Mouse (Mus musculus) midbrain, embryonic 13.5 days (tissue): ENCODE data around the gene 4931428L18Rik. TPM values are rescaled to one million over a fixed set of nuclear protein-coding genes. Genes with fewer than 3 reads are reported as not detected.

Source experiments
- ATAC-seq: fragments of 200-750 bp; cut with Nextera tagmentation; 2 replicates; pipeline ENCODE4 v1.8.0; 2017; ENCODE audit warnings: mild to moderate bottlenecking, moderate TSS enrichment, moderate library complexity
- H3K27ac ChIP-seq: fragments of 300-500 bp; sonication (generic); 2 replicates; pipeline ENCODE4 v1.5.1; 2015; ENCODE audit warnings: inconsistent platforms, mild to moderate bottlenecking, moderate library complexity
- H3K27me3 ChIP-seq: fragments of 300-500 bp; sonication (generic); 2 replicates; pipeline ENCODE4 v1.6.1; 2015; ENCODE audit warnings: mild to moderate bottlenecking, inconsistent platforms
- H3K36me3 ChIP-seq: fragments of 300-500 bp; sonication (generic); 2 replicates; pipeline ENCODE4 v1.6.1; 2015; ENCODE audit warnings: mild to moderate bottlenecking, inconsistent platforms
- H3K4me1 ChIP-seq: fragments of 300-500 bp; sonication (generic); replicated peaks from 2 replicates; pipeline ENCODE4 v1.6.1; 2015; ENCODE audit warnings: inconsistent platforms
- H3K4me2 ChIP-seq: fragments of 300-500 bp; sonication (generic); replicated peaks from 2 replicates; pipeline ENCODE4 v1.6.1; 2015; ENCODE audit warnings: moderate library complexity, mild to moderate bottlenecking, inconsistent platforms
- H3K4me3 ChIP-seq: fragments of 300-500 bp; sonication (generic); replicated peaks from 2 replicates; pipeline ENCODE4 v1.5.1; 2015; ENCODE audit warnings: mild to moderate bottlenecking, inconsistent platforms
- H3K9ac ChIP-seq: fragments of 300-500 bp; sonication (generic); replicated peaks from 2 replicates; pipeline ENCODE4 v1.6.1; 2015; ENCODE audit warnings: mild to moderate bottlenecking, inconsistent platforms
- H3K9me3 ChIP-seq: fragments of 300-500 bp; sonication (generic); 2 replicates; pipeline ENCODE4 v1.6.1; 2016; ENCODE audit warnings: mild to moderate bottlenecking, inconsistent platforms
- WGBS: fragments of 180-500 bp; shearing (Covaris S2); methylation state at CpG from one replicate; pipeline ENCODE4 v1.1.7; 2015; 5-methylcytosine and 5-hydroxymethylcytosine counted together
- polyA plus RNA-seq: library from polyadenylated mRNA; unstranded; fragments of >200 nt; fragmentation: Nextera tagmentation; extraction: Ambion mirVana; gene quantifications from 2 replicates; pipeline ENCODE4 v1.2.1, GENCODE M21; 2015

Gene 4931428L18Rik
- polyA plus RNA-seq, 1 experiment from 2014 or later, result 0.17 TPM

DNA sequence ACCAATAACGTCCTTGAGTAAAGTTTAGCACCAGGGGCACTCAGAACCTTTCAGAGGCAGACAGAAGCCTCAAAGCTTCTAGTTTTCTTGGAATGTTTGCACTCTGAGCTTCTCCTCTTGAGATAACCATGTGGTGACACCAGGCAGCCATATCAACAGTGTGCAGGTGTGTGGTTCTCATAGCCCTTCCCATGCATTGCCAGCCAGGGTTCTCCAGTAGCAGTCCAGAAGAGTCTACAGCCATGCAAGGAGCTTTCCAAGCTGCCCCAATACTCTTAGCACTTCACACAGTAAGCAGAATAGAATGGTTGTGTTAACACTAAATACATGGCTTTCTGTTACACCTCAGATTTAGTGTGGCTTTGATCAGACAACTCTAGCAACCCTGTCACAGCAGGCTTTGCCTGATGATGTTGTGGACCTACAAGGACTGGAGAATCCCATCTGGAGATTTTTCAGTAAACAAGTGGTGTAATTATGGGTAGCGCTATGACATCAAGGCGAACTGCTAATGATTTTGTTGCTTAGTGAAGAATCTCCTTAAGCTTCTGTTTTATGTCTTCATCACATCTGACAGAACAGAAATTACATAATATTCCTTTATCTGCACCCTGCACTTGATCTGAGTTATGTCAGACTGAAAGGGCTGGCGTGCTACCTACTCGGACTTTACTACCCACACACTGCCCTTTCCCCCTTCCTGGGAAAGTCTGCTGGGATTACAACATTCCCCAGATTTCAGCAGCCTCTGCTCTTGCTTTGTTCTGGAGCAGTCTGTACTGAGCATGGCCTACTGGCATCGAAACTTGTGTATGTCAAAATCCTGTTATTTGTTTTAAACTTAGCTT lies 149.7 kb downstream of the 4931428L18Rik start:
- H3K9me3 ChIP-seq, result no peaks in the 10 kb centered on the region
- H3K36me3 ChIP-seq, result no peaks in the 10 kb centered on the region
- no peaks in the 10 kb centered on the region for H3K27me3 ChIP-seq
- no peaks in the 10 kb centered on the region for H3K4me1 ChIP-seq
- H3K4me3 ChIP-seq, result no peak overlapping the region
- no peak overlapping the region for H3K4me2 ChIP-seq
- H3K27ac ChIP-seq, result no peak overlapping the region
- 78% methylated on average over 6 of the region's 6 CpGs for WGBS
- no peak overlapping the region for H3K9ac ChIP-seq
- ATAC-seq, result no peak

GRCm38 (mm10) chr1:31071209-31071608 lies 151.3 kb downstream of the 4931428L18Rik start:
- Histone ChIP-seq H3K4me3 (no peak overlapping the region), H3K9ac (no peak overlapping the region), H3K27me3 (no peaks in the 10 kb centered on the region), H3K27ac (no peak overlapping the region), H3K4me2 (no peak overlapping the region), H3K4me1 (no peaks in the 10 kb centered on the region), H3K36me3 (no peaks in the 10 kb centered on the region), H3K9me3 (no peaks in the 10 kb centered on the region)
- no peak for ATAC-seq
- WGBS, result 84% methylated on average over 2 of the region's 2 CpGs

GRCm38 (mm10) chr1:31064817-31065740 lies 157.4 kb downstream of the 4931428L18Rik start:
- ATAC-seq, result no peak
- H3K36me3 ChIP-seq, result no peaks in the 10 kb centered on the region
- no peaks in the 10 kb centered on the region for H3K27me3 ChIP-seq
- WGBS, result 88% methylated on average over 12 of the region's 12 CpGs
- no peak overlapping the region for H3K9ac ChIP-seq
- H3K4me2 ChIP-seq, result no peak overlapping the region
- H3K4me3 ChIP-seq, result no peak overlapping the region
- no peak overlapping the region for H3K27ac ChIP-seq
- H3K4me1 ChIP-seq, result no peaks in the 10 kb centered on the region
- H3K9me3 ChIP-seq, result no peaks in the 10 kb centered on the region

DNA sequence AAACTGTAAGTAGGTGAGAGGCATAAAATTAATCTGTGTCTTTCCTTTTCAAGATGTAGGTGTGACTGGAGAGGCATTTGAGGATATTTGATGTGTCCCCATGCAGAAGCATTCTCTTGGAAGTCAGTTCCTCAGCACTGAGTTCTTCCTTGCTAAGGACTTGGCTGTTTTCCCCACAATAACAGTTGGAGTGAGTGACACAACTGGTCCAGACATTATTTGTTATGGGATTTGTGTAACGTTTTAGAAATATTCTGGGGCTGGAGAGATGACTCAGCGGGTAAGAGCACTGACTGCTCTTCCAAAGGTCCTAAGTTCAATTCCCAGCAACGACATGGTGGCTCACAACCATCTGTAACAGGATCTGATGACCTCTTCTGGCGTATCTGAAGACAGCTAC lies 162.7 kb downstream of the 4931428L18Rik start:
- Histone ChIP-seq H3K4me2 (no peak overlapping the region), H3K27me3 (no peaks in the 10 kb centered on the region), H3K36me3 (no peaks in the 10 kb centered on the region), H3K27ac (no peak overlapping the region), H3K4me3 (no peak overlapping the region), H3K9ac (no peak overlapping the region), H3K9me3 (no peaks in the 10 kb centered on the region), H3K4me1 (no peaks in the 10 kb centered on the region)
- no peak for ATAC-seq
- 84% methylated on average over 4 of the region's 4 CpGs for WGBS

DNA sequence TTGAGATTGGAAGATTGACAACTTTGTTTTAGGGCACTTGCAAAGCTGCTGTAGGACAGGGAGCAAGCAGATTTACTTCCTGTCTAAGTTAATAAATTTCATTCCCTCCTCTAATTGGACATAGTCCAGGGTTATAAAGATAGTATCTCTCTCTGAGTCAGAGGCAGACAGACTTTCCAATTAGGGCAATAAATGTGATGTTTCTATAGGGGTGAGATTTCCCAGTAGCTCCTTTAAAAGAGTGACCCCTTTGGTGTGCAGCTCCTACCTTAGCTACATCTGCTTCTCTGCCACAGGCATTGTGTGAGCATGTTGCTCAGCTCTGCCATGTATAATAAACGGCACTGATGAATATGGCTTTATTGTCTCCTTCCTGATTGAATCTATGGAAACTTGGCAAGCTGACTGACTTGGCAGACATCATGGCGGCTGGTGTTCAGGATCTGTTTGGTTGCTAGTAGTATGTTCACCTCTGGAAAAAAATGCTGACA lies 163.6 kb downstream of the 4931428L18Rik start:
- ATAC-seq, result no peak
- no peak overlapping the region for H3K4me2 ChIP-seq
- no peak overlapping the region for H3K4me3 ChIP-seq
- no peak overlapping the region for H3K9ac ChIP-seq
- H3K4me1 ChIP-seq, result no peaks in the 10 kb centered on the region
- WGBS, result 80% methylated on average over 2 of the region's 2 CpGs
- no peak overlapping the region for H3K27ac ChIP-seq
- no peaks in the 10 kb centered on the region for H3K27me3 ChIP-seq
- H3K9me3 ChIP-seq, result no peaks in the 10 kb centered on the region
- H3K36me3 ChIP-seq, result no peaks in the 10 kb centered on the region

- H3K9me3 ChIP-seq, result no peaks in the 10 kb centered on the region
- no peak for ATAC-seq
- WGBS, result 84% methylated on average over 3 of the region's 3 CpGs
Measured at GRCm38 (mm10) chr1:31058196-31058595, 164.3 kb downstream of the 4931428L18Rik start.

GRCm38 (mm10) chr1:31051370-31051921 lies 171.0 kb downstream of the 4931428L18Rik start:
- WGBS, result 94% methylated on average over 5 of the region's 5 CpGs
- no peaks in the 10 kb centered on the region for H3K27me3 ChIP-seq
- H3K9ac ChIP-seq, result no peak overlapping the region
- no peak for ATAC-seq
- H3K27ac ChIP-seq, result no peak overlapping the region
- no peak overlapping the region for H3K4me3 ChIP-seq
- no peaks in the 10 kb centered on the region for H3K9me3 ChIP-seq
- H3K4me1 ChIP-seq, result no peaks in the 10 kb centered on the region
- H3K36me3 ChIP-seq, result no peaks in the 10 kb centered on the region
- no peak overlapping the region for H3K4me2 ChIP-seq

More at GRCm38 (mm10) chr1:31058196-31058595, 164.3 kb downstream of the 4931428L18Rik start:
- Histone ChIP-seq H3K9ac (no peak overlapping the region), H3K27me3 (no peaks in the 10 kb centered on the region), H3K36me3 (no peaks in the 10 kb centered on the region), H3K27ac (no peak overlapping the region), H3K4me3 (no peak overlapping the region), H3K4me1 (no peaks in the 10 kb centered on the region), H3K4me2 (no peak overlapping the region)

GRCm38 (mm10) chr1:31049954-31050652 lies 172.4 kb downstream of the 4931428L18Rik start:
- no peak for ATAC-seq
- H3K4me1 ChIP-seq, result no peaks in the 10 kb centered on the region

GRCm38 (mm10) chr1:31043208-31043607 lies 179.3 kb downstream of the 4931428L18Rik start:
- H3K27me3 ChIP-seq, result no peaks in the 10 kb centered on the region
- 91% methylated on average over 3 of the region's 3 CpGs for WGBS
- H3K9ac ChIP-seq, result no peak overlapping the region
- no peaks in the 10 kb centered on the region for H3K4me1 ChIP-seq
- H3K4me3 ChIP-seq, result no peak overlapping the region
- H3K27ac ChIP-seq, result no peak overlapping the region
- no peaks in the 10 kb centered on the region for H3K9me3 ChIP-seq
- ATAC-seq, result no peak
- H3K36me3 ChIP-seq, result no peaks in the 10 kb centered on the region
- no peak overlapping the region for H3K4me2 ChIP-seq

More at GRCm38 (mm10) chr1:31049954-31050652, 172.4 kb downstream of the 4931428L18Rik start:
- Histone ChIP-seq H3K4me2 (no peak overlapping the region), H3K27ac (no peak overlapping the region), H3K9me3 (no peaks in the 10 kb centered on the region), H3K9ac (no peak overlapping the region), H3K27me3 (no peaks in the 10 kb centered on the region), H3K36me3 (no peaks in the 10 kb centered on the region), H3K4me3 (no peak overlapping the region)
- WGBS, result 90% methylated on average over 5 of the region's 5 CpGs

DNA sequence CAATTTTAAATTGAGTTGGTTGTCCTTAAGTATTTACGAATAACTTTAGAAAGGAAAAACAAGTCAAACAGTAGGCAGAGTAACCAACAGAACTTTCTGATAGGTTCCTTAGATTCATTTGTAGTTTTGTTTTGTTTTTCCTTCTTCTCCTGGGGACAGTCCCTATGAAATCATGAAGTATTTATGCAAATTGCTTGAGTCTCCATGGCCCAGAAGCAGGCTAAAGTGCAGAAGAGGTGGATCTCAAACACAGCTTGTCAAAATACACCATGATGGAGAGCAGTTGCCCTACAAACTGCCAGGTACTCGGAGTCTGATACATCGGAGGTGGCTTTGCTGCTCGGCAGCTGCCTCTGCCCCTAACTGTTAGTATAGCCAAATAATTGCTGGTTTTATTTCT lies 179.7 kb downstream of the 4931428L18Rik start:
- no peak overlapping the region for H3K27ac ChIP-seq
- no peak for ATAC-seq
- no peak overlapping the region for H3K4me3 ChIP-seq
- no peaks in the 10 kb centered on the region for H3K27me3 ChIP-seq
- no peaks in the 10 kb centered on the region for H3K4me1 ChIP-seq
- no peak overlapping the region for H3K9ac ChIP-seq
- H3K36me3 ChIP-seq, result no peaks in the 10 kb centered on the region
- 96% methylated on average over 4 of the region's 4 CpGs for WGBS
- no peak overlapping the region for H3K4me2 ChIP-seq
- no peaks in the 10 kb centered on the region for H3K9me3 ChIP-seq

GRCm38 (mm10) chr1:31033851-31034534 lies 188.5 kb downstream of the 4931428L18Rik start:
- Histone ChIP-seq H3K4me1 (no peaks in the 10 kb centered on the region), H3K36me3 (no peaks in the 10 kb centered on the region), H3K4me2 (no peak overlapping the region), H3K9ac (no peak overlapping the region), H3K27ac (no peak overlapping the region), H3K27me3 (no peaks in the 10 kb centered on the region), H3K9me3 (no peaks in the 10 kb centered on the region), H3K4me3 (no peak overlapping the region)
- 82% methylated on average over 2 of the region's 2 CpGs for WGBS
- ATAC-seq, result no peak
